Mouse (Mus musculus) heart, postnatal 25 days (tissue): Measurements from ENCODE around the gene Hunk. TPM values are rescaled to one million over a fixed set of nuclear protein-coding genes. Genes with fewer than 3 reads are reported as not detected.

Source experiments
- DNase-seq: peaks from one replicate; pipeline ENCODE4 v3.0.0; 2022; ENCODE audit warnings: low spot score
- intact Hi-C: fragments of 180-260 bp; cut with DNase I; formaldehyde crosslinking; loops from one replicate; pipeline ENCODE4 v1.15.1; 2025
- total RNA-seq, 2 experiments: library from RNA; stranded (reverse); gene quantifications; 2 replicates each; pipeline ENCODE4 v1.2.3; 2021

Gene Hunk
- total RNA-seq, 2 experiments from 2014 or later, result 0.50 to 1.1 TPM

DNA sequence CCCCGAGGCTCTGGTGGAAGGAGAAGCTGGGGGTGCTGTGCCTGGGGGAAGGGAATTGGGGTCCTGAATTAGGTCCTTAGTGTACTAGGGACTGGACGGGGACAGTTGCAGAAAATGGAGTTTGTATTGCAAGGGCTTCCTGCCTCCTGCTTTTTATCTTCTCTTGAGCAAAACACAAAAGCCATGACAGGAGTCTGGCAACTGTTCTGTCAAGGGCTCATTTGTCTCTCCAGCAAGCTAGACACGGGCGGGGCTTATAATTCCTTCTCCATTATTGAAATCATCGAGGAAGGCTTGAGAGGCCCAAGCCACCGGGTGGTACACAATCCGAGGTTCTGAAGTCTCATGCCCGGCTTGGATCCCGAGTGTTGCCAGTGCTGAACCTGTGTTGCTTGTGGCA, 38.6 kb downstream of the Hunk start:
- intact Hi-C loops, result no loop called here
- DNase-seq, result no peak

DNA sequence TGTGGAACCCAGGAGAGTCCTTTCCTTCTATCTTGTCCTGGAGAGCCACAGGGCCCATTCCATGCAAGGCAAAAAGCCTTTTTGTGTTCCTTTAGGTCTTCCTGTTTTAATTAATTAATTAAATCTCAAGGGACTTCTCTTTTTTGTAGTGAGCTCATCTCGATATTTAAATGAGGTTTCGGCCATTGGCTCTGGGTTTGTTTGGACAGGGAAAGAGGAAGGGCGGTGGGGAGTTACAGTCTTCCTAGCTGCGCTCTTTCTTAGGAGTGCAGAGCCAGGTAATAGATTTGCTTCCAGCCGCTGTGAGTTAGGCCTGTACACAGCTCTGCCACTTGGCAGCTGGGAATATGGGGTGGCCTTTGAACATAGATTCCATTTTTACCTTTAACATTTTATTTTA, 40.4 kb downstream of the Hunk start:
- DNase-seq, result no peak
- intact Hi-C loops, result no loop called here

DNA sequence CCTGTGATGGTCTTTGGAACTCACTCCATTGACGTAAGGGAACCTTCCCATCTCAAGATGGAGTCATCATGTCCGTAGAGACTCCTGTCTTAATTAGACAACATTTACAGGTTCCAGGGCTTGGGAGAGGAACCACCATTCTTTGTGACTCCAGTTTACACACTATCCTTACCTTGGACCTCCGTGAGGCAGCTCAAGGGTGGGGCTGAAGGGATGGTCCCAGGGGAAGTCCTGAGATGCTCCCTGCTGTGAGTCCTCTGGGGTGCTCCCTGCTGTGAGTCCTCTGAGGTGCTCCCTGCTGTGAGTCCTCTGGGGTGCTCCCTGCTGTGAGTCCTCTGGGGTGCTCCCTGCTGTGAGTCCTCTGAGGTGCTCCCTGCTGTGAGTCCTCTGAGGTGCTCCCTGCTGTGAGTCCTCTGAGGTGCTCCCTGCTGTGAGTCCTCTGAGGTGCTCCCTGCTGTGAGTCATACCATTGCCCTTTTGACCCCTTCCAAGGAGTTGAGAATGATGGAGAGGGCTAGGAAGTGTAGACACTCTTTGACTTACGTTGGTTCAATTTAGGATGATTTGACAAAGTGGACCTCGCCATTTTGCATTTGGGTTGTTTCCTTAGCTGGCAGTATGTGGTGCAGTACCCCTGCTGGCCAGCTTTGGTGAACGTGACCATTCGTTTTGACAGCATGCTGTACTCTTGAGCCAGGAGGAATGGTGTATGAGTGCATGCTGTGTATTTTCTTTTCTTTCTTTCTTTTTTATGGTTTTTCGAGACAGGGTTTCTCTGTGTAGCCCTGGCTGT, 42.2 kb downstream of the Hunk start:
- intact Hi-C loops, result no loop called here

DNA sequence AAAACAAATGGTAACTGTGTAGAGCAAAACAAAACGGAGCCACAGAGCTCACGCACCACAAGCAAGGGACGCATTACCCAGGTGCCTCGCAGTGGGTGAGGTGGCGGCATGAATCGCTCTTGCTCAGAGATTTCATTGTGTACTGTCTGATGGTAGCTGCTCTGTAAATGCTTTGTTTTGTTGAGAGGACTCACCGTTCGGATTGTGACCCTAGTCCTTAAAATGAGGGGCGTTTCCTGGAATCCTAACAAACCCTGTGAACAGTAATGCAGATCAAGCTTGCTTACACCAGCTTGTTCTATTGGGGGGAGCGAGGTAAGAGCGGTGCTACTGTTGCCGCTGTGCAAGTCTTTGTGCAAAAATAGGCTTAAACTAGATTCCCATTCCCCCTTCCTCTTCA, 47.7 kb downstream of the Hunk start:
- intact Hi-C loops, result no loop called here

More for the DNA sequence above, 42.2 kb downstream of the Hunk start:
- no peak for DNase-seq

DNA sequence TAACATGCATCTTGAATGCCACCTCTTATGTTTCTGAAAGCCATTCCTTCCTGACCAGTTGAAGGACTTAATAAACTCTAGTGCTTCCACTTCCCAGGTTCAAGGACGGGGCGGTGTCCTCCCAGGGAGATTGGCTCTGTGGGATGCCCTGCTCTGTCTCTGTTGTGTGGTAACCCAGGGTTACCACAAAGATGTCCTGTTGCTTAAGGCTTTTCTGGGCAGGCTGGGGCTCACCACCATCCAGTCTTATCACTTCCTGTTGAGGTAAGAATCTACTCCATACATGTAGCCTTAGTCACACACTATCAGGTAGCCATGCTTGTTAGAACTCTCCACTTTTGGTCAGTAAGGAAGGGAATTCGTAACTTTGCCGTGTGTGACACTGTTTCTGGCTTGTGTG, 49.4 kb downstream of the Hunk start:
- intact Hi-C loops, result no loop called here
- no peak for DNase-seq

More for the DNA sequence above, 47.7 kb downstream of the Hunk start:
- DNase-seq, result no peak

DNA sequence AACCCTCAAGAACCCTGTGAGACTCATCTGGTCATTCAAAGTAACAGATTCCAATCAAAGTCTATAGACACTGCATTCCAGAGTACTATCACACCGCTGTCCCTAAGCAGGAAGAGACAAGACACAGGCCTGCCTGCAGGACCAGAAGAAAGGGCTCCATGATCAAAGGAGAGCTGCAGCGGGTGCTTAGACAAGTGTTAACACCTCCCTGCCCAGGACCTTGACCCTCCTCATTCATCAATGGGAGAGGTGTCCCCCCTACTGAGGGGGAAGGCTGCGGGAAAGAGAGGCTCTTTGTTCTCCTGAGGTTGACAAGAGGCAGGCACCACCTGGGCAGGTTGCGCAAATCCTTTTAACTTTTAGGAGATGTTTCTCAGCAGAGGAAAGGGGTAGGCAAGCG, 51.5 kb downstream of the Hunk start:
- intact Hi-C loops, result no loop called here
- no peak for DNase-seq

DNA sequence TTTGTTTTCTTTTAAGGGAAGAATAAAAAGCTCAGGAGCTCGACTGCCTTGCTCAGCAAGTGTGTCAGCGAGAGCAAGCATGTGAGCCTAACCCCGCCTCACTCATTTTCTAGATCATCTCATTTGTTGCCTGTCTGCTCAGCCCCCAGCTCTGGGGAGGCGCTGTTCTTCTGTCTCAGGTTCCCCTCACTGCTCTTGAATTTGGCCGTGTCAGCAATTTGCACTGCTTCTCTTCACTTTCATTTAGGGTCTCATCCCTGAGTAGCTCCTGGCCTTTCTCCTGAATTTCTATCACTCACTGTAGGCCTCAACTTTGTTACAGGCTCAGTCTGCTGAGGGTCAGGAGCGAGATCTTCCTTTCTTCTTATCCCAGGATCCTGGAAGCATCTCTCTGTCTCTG, 53.7 kb downstream of the Hunk start:
- no peak for DNase-seq
- intact Hi-C loops, result no loop called here

DNA sequence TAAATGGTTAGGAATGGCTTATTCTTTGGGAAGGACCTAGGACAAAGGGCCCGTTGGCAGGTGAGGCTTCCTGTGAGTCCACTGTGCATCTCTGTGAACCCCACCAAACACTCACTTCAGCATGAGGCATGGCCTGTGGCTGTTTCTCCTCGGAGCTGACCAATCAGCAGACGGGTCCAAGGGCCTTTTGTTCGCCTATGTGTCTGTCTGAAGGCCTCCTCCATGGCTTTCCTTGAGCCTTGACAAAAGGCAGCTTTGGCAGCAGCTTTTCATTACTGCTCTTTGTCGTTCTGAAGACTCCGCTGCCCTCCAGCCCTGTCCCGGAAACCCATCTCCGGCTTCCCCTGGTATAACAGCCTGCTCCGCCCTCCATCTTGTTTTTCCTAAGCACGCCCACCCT, 54.8 kb downstream of the Hunk start:
- no peak for DNase-seq
- intact Hi-C loops, result no loop called here

DNA sequence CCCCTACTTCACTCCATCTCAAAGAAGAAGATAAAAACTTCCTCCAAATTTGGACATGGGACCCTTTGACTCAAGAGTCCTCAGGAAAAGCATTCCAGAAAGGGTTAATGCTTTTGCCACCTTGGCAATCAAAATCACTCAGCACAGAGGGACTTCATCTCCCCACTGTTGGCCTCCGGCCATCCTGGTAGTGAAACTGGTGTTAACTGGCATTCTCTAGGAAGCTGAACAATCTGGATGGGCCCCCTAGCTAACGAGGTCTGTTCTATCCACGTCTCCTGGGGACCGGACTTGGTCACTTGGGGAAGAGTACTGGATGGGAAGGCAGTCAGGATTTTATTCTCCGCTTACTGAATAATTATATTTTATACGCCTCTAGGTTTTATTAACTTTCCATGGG, 57.2 kb downstream of the Hunk start:
- intact Hi-C loops, result no loop called here
- DNase-seq, result no peak

DNA sequence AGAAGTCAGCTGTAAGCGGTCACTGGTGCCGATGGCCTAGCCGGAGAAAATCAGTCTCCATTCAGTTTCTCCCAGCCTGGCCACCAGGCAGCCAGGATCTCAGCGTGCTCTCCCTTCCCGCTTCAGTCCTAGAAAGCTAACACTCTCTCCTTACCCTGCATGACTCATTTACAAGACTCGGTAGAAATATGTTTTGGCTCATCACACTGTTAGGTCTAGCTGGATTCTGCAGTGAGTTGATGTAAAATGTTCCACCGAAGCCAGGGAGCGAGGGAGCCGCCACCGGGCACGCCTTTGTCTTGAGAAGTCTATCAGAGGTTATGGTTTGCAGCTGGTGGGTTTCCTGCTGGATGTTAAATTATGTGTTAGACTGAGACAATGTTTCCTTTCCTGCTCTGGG, 67.4 kb downstream of the Hunk start:
- intact Hi-C loops, result no loop called here
- peak; percentile 52 for DNase-seq

DNA sequence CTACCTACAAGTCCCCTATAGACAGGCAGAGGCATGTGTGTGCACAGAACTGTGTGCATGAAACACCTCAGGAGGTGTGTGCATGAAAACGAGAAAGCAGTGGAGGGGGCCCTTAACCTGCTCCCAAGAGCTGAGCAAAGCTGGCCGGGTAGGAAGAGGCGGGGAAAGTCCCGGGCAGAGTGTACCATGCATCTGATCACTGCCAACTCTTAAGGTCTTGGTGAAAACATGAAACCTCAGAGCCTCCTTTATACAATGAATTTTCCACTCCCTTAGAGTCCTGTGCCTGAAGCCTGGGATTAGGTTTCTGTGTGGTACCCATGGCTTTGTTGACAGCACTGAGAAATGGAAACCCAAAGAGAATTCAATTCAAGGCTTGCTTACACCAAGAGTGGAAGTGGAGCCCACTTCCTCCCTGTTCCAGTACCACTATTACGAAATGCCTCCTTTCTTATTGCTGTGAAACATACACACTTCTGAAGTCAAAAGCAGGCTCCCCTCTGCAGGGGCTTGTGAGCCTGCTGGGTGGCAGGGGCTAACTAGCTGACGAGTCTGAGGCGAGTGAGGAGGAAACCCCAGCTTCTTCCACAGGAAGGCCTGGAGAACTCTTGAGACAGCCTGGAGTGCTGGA, 70.8 kb downstream of the Hunk start:
- intact Hi-C loops, result loop anchor here (5.0 kb wide), 1 partner anchor 69 kb away; the partner anchor contains the start of gene Hunk

DNA sequence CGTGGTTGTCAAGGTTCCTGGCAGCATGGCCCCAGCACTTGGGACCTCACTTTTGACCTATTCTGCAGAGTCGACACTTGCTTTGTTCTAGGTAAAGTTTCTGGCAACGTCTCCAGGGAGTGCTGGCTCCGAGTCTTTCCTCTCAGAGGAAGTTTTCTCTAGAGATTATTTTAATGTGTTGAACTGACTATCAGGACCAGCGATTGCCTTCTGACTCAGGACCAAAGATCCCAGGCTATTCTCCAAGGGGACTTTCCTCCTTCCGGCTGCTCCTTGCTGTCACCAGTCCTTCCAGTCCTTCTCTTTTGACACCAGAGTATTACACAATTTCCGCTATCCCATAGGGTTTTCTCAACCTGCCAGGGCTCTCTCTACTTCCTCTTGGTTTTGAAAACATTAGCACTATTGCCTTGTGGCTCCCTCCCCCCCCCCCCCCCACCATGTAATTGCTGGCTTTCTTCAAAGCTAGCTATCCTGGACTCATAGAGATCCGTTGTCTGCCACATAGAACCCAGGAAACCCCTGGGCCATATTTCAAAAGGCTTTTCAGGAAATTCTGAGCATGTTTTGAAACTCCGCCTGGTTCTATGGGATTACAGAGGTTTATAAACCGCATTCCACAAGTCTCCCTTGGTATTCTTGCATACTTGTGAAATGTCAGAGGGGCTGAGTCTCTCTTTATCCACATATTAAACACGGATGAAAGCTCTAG, 73.2 kb downstream of the Hunk start:
- DNase-seq, result peak; percentile 22
- intact Hi-C loops, result loop anchor here (5.0 kb wide), 1 partner anchor 72 kb away; the partner anchor contains the start of gene Hunk

More for the DNA sequence above, 70.8 kb downstream of the Hunk start:
- DNase-seq, result no peak

DNA sequence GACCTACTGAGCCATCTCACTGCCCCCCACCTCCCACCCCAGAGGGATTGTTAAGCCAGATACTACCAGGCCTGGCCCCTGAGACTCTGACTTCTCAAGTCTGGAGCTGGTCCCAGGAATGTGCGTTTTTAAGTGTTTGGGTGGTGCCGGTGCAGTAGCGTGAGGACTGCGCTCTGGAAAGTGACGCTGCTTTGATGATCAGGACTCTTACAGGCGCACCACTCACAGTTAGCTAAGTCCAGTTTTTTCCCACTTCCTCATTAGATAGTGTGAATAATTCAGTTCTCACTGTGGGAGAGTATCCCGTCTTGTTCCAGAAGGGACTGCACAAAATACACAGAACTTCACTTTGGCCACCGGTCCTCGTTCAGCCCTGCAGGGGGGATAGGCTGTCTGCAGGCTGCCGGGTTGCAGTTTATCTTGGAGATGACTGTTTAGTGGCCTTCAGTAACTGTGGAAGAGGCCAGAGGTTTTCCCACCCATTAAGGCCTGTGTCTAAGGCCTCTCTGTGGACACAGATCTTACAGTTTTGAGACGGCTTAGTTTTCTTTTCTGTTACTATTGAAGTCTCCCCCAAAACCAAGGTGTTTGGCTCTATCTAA, 75.6 kb downstream of the Hunk start:
- no peak for DNase-seq
- intact Hi-C loops, result no loop called here

DNA sequence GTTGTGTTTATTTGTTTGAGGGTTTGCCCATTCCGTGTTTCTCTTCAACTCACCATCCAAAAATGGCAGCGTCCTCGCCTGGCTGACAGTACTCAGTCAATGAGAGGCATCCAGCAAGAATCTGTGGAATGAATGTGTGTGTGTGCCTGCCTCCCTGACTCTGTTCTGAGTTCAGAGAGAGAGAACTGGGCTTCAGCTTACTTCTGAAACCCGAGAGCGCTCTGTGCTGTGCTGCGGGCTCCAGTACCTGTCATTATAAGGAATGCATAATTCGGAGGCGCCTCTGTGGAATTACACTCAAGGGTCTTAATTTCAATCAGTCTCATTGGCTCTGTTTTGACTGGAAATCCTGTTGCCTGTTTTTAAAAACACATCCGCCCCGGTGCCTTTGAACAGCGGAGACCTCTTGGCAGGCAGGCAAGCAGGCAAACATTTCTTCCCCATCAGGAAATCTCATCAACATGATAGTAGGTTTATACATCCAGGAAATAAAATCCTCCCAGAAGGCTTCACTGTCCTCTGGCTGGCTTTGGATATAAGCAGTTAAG, 77.0 kb downstream of the Hunk start:
- DNase-seq, result no peak
- intact Hi-C loops, result no loop called here

DNA sequence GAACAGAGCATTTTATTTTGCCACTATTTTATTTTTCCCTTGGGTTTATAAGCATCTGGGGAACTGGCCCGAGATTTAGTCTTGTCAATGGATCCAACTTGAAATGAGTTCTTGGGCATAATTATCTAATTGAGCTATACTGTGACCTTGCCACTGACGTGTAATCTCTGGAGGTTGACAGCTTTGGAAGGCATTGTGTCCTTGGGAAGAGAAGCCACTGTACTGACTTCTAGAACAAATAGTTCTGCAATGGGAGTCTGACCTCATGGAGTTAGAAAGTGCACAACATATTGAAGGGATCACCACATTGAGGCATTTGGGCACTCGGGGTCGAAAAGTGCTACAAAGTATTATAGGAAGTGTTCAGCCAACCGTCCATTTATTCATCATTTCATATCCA, 79.3 kb downstream of the Hunk start:
- no peak for DNase-seq
- intact Hi-C loops, result no loop called here

DNA sequence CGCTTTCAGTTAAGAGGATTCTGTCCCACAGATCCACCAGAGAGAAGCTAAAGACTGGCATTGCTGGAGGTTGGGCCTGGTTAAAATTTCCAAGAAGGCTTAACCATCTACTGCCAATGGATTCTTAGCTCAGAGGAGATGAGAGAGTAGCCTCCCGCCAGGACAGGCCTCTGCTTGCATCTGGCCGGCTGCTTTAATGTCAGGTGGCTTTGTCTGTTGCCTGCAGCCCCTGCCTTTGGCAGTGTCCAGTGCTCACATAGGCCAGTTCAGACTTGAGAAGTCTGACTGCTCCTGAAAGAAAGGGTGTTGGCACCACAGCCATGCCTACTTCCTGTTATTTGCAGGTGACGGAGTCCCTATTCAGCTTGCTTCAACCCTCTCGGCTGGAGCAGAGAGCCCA, 82.5 kb downstream of the Hunk start:
- intact Hi-C loops, result no loop called here
- no peak for DNase-seq

DNA sequence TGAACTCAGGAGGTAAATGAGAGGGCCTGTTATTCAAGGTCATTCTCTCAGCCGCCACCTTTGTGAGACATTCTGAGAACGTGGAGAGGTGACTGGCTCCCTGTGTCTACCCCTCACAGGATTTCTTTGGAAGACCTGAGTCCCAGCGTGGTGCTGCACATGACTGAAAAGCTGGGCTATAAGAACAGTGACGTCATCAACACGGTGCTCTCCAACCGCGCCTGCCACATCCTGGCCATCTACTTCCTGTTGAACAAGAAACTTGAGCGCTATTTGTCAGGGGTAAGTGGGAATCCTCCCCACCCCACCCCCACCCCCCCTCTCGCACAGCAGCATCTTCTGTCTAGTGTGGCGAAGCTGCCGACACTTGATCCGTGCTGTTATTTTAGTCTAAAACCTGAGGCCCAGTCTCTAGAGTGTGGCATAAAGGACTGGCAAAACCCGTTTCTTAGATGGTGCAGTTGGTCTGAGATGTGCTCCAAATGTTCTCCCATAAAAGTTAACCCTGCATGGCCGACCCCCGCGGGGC, 90.0 kb downstream of the Hunk start:
- intact Hi-C loops, result no loop called here
- DNase-seq, result no peak

DNA sequence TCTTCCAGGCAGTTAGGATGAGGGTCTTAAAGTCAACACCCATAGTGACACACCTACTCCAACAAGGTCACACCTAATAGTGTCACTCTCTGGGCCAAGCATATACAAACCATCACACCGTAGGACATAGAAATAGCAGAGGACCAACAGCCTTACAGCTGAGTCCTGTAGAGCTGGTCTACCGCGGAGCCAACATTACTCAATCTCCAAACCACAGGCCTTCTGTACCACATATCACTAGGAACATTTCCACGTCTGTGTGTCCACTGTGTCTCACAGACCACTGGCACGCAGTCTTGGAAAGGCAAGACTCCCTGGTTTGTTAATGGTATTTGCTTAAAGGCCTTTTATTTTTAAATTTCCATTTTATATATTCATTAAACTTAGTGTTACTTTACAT, 95.8 kb downstream of the Hunk start:
- no peak for DNase-seq
- intact Hi-C loops, result no loop called here

DNA sequence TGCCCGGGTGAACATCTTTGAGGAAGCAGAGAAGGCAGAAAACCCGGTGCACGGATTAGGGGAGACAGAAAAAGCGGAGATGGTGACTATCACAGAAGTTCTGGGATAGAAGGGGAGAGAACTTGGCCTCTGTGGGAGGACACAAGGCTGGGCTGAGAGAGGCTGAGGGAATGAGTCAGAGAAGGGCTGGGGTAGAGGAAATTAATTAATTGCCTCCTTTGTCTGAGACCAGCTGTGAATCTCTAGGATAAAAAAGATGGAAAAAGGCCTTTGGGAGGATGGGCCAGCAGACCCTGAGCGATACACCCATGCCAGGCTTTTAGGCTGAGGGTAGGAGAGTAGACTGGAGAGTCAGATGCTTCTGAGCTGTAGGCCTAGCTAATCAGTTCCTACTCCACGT, 97.5 kb downstream of the Hunk start:
- no peak for DNase-seq
- intact Hi-C loops, result no loop called here

DNA sequence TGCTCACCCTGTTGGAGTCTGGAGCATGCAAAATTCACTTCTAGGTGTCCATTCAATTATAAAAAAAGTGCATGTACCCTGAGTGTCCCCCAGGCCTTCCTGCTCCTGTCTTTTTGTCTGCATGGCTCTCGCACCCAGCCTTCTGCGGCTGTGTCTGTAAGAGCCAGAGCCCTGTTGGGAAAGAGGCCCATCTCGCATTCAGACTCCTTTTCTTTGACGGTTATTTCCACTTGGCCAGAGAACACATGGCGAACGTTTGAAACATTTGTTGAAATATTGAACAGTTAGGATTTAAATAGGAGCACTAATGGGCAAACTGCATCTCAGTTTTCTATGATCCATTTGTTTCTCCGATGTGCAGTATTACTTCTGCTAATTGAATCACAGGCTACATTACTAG, 99.3 kb downstream of the Hunk start:
- intact Hi-C loops, result no loop called here
- no peak for DNase-seq
